Mouse (Mus musculus) cerebellum, postnatal 10 days (tissue): Measurements from ENCODE around the gene Specc1l.
"Not testable (repeated sequence)": the region's sequence is repeated elsewhere in the genome, so short reads cannot be mapped to it uniquely, and the experiment has no call there.

Experiments
- DNase-seq, 2 experiments: peaks; one replicate each; pipeline ENCODE4 v3.0.0; 2021; ENCODE audit warnings: mixed read lengths in 2 of 2

Specc1l gene

DNA sequence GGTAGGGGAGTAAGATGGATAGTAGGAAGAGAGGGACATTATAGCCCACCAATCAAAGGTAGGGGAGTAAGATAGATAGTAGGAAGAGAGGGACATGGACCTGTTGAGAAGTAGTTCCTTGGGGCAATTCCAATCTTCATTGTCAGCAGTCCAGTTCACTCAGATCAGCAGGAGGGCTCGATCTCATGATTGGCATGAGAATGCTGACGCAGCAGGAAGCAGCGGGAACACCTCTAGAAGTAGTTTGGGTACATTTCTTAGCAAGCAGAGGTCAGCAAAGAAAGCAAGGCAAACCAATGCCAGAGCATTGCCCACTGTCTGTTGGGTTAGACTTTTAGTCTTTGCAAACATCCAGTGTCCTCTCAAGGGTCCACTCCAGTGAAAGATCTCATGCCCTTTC lies 71.9 kb downstream of the Specc1l start:
- no peak for DNase-seq

DNA sequence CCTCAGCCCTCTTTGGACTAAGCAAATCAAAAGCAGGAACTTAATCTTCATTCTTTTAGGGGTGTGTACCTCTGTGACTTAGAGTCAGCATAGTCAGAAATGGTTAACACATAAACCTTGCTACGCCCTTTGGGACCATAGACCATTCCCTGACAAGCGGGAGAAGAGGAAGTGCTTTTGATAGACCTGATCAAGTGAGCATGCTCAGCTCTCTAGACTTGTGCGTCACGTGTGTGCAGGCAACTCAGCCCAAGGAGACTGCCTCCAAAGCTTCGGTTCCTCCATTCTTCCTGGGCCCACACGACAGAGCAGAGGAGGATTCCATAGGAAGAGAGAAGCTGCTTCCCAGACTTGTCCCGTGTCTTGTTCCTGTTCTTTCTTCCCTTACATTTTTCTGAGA lies 76.7 kb downstream of the Specc1l start:
- no peak for DNase-seq

DNA sequence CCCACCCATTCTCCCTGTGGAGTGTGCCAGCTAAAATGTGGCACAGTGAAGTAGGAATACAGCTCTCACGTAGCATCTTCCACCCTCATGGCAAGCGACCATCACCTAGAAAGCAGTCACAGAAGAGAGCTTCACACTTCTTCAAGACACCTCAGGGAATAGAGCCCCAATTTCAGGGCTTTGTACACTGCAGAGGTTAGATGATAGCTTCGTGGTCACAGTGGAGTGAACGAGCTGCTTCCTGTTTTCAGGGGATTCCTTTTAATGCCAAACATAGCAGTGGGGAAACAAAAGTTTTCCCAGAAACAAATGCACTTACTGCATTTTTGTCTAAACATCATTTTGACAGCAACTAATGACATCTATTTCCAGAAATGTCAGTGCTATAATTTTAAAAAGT lies 77.5 kb downstream of the Specc1l start:
- no peak for DNase-seq

DNA sequence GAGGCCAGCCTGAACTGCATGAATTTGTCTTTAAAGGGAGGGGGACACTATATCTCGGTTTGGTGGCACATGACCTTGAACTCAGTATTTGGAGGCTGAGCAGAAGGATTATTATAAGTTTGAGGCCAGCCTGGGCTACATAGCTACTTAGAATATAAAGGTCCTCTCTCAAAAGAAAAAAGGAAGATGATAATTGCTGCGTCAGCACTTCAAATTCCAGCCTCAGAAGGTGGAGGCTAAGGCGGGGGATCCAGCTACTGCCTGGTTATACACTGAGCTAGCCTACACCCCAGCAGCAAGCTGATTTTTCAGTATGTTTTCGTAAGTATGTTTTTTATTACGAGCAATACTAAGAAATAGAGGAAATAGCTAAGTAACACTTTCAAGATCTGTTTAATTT lies 78.8 kb downstream of the Specc1l start:
- DNase-seq, result no peak

DNA sequence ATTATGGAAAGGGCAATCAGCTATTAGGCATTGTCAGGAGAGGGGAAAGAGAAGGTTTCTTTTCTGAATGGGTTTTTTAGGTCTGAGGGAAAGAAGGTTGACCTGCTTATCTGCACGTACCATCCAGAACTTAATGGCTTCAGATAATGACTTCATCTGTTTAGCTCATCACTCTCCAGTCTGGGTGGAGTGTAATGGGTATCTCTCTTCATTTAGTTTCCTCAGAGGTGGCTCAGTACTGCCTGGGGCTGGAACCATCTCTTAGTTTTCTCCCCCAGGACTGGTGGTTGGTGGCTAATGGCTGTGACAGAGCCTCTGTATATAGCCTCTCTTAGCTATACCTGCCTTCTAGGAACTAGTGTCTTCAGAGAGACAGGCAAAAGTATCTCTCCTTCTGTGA lies 79.5 kb downstream of the Specc1l start:
- no peak for DNase-seq

DNA sequence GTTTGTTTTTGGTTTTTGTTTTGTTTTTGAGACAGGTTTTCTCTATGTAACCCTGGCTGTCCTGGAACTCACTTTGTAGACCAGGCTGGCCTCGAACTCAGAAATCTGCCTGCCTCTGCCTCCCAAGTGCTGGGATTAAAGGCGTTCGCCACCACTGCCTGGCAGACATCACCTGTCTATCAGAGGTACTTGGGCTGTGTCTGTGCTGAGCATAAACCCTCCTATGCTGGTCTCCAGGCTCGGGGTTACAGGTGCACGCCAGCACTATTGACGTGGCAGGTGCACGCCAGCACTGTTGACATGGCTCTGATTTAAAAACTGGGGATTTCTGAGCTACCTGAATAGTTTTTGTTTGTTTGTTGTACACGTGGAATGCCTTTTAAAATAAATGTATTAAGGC lies 80.3 kb downstream of the Specc1l start:
- DNase-seq, result not testable (repeated sequence)

DNA sequence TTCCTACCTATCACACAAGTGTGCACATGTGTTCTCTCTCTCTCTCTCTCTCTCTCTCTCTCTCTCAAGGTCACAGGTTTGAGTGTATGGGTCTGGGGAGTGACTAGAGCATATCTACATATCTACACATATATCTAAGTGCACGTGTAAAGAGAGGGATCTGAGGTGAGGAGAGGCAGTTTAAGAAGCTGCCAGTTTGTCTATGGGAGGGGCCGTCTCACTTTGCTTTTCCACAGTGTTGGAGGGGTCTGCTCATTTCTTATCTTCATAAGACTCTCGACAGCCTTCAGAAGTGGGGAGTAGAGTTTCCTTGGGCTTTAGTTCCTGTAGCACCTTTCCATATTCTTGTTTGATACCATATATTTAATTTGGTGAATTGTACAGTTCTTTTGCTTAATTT lies 81.4 kb downstream of the Specc1l start:
- DNase-seq, result no peak

DNA sequence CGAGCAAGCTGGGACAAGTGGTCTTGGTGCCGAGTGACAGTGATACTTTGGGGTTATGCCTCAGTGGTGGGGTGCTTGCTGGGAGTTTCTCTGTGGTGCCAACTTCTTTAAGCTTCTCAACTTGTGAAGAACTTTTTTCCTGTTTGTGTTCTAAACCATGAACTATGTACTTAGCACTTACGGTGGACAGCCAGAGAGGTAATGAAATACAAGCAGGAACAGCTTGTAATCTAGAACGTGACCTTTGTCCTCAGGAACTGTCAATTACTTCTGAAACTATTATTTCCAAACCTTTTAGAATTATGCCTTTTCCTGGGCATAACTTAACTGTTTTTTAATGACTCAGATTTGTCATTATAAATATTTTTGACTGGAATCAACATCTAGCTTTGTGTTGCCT lies 82.5 kb downstream of the Specc1l start:
- no peak for DNase-seq

DNA sequence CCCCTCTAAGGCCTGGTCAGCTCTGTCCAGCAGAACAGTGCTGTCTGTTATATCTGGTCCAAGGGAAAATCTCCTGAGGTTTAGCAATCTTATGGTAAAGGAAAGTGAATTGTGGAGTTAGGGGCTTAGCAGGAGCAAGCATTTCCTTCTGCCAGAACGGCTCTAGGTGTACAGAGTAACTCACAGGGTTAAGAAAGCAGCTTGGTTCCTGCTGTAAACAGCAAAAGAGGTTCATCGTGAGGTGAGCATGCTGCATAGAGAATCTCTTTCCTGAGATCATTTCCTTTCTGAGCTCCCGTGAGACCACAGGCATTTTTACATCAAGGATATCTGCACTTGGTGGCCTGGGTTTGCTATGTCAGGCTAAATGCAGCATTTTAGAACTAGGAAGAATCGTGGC lies 83.1 kb downstream of the Specc1l start:
- DNase-seq, result no peak

DNA sequence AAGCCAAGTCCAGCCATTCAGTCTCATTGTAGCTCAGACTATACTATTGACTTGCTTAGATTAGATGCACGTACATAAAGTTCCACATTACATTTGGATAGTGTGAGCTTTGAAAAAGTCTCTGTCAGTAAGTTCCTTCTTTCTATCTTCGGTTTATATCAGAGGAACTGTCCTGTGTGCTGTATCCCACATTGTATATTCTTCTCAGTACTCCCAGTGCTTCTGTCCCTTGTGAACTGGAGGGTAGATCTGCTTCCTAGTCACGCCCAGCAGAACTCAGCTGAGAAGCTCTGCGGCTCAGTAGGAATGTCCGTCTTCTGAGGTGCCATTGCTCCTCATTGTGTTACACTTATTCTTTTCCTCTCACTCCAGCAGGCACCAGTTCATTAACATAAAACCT lies 86.7 kb downstream of the Specc1l start:
- no peak for DNase-seq

DNA sequence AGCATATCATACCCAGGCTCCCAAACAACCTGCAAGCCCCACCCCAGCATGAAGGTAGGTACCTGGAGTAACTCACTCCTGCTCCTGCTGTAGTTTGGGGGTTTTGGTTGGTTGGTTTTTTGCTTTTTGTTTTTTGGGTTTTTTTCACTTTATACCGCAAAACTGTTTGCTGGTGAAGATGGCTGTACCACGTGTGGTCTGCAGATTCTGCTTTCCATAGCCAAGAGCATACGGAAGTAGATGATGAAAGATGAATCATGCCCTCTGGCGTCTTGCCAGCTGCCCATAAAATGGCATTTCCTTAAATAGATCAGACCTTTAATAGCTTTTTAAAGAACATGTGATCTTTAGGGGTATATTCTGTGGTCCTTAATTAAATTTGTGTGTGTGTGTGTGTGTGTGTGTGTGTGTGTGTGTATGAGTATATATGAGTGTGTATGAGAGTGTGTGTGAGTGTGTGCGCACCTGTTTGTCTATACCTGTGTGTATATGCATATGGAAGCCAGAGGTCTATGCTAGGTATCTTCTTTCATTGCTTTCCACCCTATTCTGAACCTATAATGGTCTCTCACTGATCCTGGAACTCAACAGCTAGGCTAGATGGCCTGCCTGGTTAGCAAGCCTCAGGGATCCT lies 88.0 kb downstream of the Specc1l start:
- DNase-seq, result peak; percentile 53 to 57

DNA sequence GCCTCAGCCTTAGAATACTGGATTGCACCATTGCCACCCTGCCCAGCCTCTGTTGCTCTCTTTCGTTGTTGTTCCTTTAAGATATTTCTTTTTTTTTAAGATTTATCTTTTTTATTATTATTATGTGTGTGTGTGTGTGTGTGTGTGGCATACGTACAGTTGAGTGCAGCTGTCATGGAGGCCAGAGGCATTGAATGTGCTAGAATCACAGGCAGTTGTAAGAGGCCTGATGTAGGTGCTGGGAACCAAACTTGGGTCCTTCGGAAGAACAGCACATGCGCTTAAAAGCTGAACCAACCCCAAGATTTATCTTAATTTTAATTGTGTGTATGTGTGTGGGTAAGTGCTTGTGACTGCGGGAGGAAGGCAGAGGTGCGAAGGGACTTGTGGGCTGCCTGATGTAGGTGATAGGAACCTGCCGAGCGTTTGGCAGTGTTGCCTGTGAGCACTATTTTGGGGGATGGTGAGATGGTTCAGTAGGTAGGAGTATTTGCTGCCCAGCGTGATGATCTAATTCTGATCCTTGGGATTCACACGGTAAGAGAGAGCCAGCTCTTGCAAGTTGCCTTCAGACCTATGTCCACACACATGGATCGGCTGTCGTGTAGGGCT lies 89.4 kb downstream of the Specc1l start:
- DNase-seq, result no peak

DNA sequence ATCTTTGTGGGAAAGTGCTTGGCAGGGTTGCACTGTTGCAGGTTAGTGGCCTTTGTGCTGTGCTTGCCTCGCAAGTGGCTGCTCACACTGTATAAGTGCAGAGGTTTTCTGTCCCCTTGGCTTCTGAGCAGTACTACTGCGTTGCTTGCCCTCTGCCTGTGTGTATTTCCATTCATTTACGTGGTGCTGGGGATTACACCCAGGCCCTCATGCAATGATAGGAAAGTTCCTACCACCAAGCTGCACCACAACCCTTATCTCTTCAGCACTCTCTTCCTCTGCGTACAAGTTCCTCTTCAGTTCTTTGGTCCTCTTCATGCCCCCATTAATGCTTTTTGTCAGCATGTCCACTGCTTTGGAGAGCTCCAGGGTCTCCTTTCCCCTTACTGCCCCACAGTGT lies 90.1 kb downstream of the Specc1l start:
- DNase-seq, result no peak

DNA sequence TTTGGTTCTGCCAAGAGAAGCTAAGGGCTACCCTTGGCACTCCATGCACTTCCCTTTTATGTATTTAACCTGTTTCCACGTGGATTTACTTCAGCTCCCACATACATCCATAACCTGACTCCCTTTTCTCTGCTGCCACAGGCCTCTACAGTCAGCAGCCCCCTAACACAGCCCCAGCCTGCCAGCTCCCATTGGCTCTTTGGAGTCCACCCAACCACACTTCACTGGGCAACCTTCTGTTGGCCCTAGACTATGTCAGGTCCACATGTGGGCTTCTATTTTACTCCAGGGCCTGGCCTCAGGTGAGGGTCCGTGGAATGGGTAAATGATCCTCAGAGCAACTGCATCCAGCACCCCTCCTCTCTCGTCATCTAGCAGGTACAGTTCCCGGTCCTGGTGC lies 90.7 kb downstream of the Specc1l start:
- DNase-seq, result peak; percentile 54 to 69

DNA sequence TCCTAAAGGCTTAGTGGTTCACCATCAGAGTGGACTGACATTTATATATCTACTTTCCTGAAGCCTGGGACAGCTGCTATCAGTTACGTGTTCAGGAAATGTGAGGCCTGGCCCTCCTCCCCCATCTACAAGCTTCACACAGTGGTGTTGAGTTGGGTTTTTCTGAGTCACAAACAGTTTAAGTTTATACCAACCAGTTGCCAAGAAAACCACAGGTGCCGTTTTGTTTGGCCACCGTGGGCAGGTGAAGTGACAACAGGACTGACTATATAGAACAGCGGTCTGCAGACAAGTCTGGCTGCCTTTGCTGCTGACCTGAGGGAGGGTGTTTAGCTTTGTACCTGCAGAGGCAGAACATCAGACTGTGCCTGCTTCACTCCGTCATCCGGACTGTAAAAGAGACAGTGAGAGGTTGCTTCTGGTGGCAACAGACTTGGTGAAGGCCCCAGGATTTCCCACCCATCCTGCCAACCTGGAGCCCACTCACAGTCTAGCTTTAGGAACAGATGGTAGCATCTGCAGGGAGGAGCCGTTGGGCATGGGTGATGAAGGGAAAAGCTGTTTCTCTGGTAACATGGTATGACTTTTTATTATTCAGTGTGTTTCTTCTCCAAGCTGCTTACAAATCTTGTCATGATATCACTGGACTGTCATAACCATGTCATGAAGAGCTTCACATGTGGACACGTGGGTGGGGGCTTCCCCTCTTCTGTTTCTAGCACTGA lies 91.6 kb downstream of the Specc1l start:
- DNase-seq, result peak; percentile 68 to 76

DNA sequence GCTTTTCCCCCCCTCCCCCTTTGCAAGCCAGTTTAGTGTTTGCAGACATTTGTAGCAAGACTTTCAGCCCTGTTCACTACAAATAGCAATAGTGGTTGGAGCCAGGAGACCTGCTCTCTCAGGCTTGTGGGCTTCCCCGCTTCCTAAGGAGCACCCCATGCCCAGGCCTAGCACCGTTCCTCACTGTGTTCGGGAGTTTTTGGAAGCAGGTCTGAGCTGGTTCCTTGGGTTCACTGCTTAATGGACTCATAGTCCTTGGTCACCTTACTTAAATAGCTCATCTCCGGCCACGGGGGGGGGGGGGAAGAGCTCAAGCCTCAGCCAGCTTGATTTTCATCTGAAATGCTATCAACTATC lies 92.2 kb downstream of the Specc1l start:
- DNase-seq, result peak in 1 of 2 experiments; percentile 34

DNA sequence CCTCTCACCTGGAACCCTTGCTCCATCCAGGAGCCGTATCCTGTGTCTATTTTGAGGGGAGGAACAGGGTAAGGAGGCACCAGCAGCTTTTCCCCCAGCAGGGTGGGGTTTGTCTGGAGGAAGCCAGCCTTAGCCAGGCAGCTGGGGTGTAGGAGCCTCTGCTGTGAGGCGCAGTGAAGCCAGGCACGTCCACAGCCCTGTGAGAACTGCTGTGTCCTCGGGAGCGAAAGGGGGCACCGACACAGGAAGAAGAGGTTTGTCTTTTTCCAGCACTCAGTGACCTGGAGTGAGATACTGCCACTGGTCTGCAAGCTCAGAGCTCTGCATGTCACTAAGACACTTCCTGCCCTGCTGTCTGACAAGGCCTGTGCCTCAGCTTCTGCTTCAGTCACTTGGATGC lies 92.5 kb downstream of the Specc1l start:
- peak; percentile 56 to 68 for DNase-seq

DNA sequence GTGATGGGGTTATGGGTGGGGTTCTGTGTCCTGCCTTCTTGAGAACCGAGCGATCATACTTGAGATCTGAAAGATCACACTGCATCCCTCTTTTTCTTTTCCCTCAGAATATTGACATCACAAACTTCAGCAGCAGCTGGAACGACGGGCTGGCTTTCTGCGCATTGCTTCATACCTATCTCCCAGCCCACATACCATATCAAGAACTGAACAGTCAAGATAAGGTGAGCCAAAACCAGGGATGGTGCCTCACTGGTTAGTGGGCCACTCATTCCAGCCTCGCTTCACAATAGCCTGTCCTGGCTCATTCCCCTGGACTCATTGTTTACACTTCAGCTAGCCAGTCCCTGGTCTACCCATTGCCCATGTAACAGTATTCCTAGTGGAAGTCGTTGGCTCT lies 95.3 kb downstream of the Specc1l start:
- no peak for DNase-seq

DNA sequence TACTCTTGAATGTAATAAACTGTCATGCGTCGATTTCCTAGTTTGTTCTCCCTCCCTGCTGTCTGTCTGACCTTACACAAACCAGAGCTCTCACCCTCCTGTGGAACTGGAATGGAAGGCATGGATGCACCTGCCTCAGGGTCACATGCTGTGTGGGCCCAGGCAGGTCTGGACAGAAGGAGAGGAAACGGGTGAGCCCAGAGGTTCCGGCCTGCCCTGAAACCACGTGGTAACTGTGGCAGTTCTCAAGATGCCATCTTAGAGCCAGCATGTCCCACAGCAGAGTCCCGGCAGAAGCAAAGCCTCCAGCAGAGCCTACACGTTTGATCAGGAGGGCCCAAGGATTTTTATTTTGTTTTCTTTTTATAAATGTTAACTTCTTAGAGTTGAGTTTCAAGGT lies 100.5 kb downstream of the Specc1l start:
- no peak for DNase-seq

DNA sequence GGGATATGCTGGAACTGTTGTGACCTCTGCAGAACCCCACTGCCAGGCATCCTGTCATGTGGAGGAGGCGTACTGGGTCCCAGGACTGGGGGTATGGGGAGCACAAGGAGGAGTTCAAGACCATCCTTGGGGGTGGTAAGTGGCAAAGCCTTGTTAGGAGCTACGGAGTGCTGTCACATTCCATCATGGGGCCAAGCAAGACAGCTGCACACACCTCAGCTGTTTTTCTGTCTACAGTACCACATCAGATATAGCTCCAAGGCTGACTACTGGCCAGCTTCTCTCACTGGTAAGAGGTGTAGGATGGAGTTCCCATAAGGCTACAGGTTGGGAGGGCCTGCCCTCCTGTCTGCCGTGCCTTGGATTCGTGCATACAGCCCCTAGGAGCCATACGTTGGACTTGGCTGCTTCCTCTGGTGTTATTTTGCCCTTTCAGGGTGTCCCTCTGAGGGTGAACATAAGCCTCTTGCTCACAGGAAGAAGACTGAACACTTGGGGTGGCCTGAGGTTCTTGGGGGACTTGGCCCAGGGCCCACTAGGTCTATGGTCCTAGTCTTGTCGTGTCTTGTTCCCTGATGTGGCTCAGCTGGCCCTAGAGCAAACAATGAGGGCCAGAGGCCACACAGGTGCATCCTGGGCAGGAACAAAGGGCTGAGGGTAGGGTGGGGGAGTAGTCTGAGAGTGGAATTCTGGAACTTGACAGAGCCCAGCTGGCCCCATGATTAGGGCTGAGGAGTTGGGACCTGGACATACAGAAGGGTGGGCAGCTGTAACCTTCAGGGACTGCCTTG lies 102.5 kb downstream of the Specc1l start:
- DNase-seq, result no peak

DNA sequence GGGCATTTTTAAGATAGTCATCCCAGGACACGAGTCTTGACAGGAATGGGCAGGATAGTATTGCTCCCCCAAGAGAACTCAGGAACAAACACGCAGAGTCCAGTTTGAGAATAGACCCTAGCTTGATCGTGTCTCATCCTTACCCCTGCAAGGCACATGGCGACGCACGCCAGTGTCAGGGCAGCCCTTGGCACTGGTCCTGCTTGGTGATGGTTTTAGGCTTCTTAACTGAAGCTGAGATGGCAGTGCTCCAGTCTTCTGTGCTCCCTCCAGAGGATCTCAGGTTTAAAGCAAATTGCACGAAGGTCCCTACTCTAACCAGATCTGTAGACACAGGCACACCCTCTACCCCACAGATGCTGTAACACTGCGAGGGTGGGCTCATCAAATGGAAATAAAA lies 103.9 kb downstream of the Specc1l start:
- peak; percentile 82 to 85 for DNase-seq

DNA sequence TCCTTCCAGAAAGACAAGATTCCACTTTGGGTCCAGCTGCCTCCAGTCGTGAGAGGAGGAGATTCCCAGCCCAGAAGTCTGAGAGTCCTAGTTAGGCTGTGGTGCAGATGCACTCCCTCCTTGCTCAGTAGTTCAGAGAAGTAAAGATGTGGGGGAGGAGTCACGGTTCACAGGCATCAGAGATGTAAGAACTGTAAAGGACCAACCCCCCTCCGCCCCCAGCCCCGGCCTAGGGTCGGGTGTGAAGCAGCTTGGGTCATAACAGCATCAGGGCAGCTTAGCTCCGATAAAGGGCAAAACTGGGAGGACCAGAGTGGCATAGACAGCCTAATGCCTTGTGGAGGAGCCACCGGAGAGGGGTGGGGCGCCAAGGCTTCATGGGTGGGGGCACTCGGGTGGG lies 104.6 kb downstream of the Specc1l start:
- DNase-seq, result peak in 1 of 2 experiments; percentile 21

DNA sequence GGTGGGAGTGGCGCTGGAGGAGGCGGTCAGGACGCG lies 104.8 kb downstream of the Specc1l start, which contains the start of gene Adora2a:
Adora2a (plus strand) TSS at position 6 of the 36 bp plus-strand sequence.
- DNase-seq, result no peak
